Mouse (Mus musculus) liver, adult 2 months (tissue): ENCODE data around the gene Mapkapk2.

Experiments
- CTCF ChIP-seq: fragments of 200-500 bp; IDR thresholded peaks from 2 replicates; pipeline ENCODE4 v1.5.1; 2011; ENCODE audit warnings: low read depth, low read length, control low read depth
- POLR2A ChIP-seq: fragments of 200-500 bp; IDR thresholded peaks from 2 replicates; pipeline ENCODE4 v1.6.1; 2011; ENCODE audit warnings: low read length, control low read depth; ENCODE audit not compliant: insufficient read depth; ENCODE audit errors: extremely low read depth

- TF ChIP-seq POLR2A (no peak), CTCF (no peak)
These were observed 13.0 kb upstream of the Mapkapk2 start for GRCm38 (mm10) chr1:131110525-131111106.
